Mouse (Mus musculus) E14TG2a.4 (cell line): Measurements from ENCODE around the gene Dtd1.

ENCODE experiments used
- H3K27me3 ChIP-seq: 2 replicates; pipeline ENCODE4 v1.6.1; 2014; ENCODE audit warnings: low read length, control low read depth; ENCODE audit not compliant: insufficient read depth
- H3K36me3 ChIP-seq: 2 replicates; pipeline ENCODE4 v1.6.1; 2014; ENCODE audit warnings: low read length, control low read depth; ENCODE audit not compliant: insufficient read depth
- H3K4me1 ChIP-seq: replicated peaks from 2 replicates; pipeline ENCODE4 v1.6.1; 2014; ENCODE audit warnings: low read depth, low read length, control low read depth
- H3K4me3 ChIP-seq: replicated peaks from 2 replicates; pipeline ENCODE4 v1.5.1; 2014; ENCODE audit warnings: mild to moderate bottlenecking, low read length
- H3K9me3 ChIP-seq: 2 replicates; pipeline ENCODE4 v1.6.1; 2014; ENCODE audit warnings: low read length, control low read depth
- CTCF ChIP-seq: conservative IDR thresholded peaks from 2 replicates; pipeline ENCODE4 v1.5.1; 2014; ENCODE audit warnings: low read length
- NANOG ChIP-seq: IDR thresholded peaks from 2 replicates; pipeline ENCODE4 v1.6.1; 2014; ENCODE audit warnings: borderline replicate concordance, low read length, mixed read lengths
- POU5F1 ChIP-seq: IDR thresholded peaks from 2 replicates; pipeline ENCODE4 v1.6.1; 2014; ENCODE audit warnings: low read length, borderline replicate concordance

Dtd1 gene

GRCm38 (mm10) chr2:144652841-144653240, 53.1 kb downstream of the Dtd1 start:
- Histone ChIP-seq H3K27me3 (no peaks in the 10 kb centered on the region), H3K4me1 (no peaks in the 10 kb centered on the region)
- TF ChIP-seq POU5F1, result no peak
- no peak for TF ChIP-seq CTCF
- no peak for TF ChIP-seq NANOG

GRCm38 (mm10) chr2:144655307-144655706, 55.6 kb downstream of the Dtd1 start:
- Histone ChIP-seq H3K9me3 (no peaks in the 10 kb centered on the region), H3K36me3 (peaks cover 8% of the 10 kb centered on the region; the same call in 1 of the 2 replicates), H3K4me1 (no peaks in the 10 kb centered on the region), H3K4me3 (no peak overlapping the region), H3K27me3 (no peaks in the 10 kb centered on the region)
- TF ChIP-seq NANOG (no peak), CTCF (no peak), POU5F1 (no peak)

More at GRCm38 (mm10) chr2:144652841-144653240, 53.1 kb downstream of the Dtd1 start:
- H3K4me3 ChIP-seq, result no peak overlapping the region
- H3K9me3 ChIP-seq, result no peaks in the 10 kb centered on the region
- H3K36me3 ChIP-seq, result peaks cover 11% of the 10 kb centered on the region; the same call in 1 of the 2 replicates

GRCm38 (mm10) chr2:144668507-144668906, 68.8 kb downstream of the Dtd1 start:
- peaks cover 10% of the 10 kb centered on the region for H3K9me3 ChIP-seq
- no peaks in the 10 kb centered on the region for H3K27me3 ChIP-seq
- H3K4me1 ChIP-seq, result no peaks in the 10 kb centered on the region
- no peak overlapping the region for H3K4me3 ChIP-seq
- H3K36me3 ChIP-seq, result peaks cover 13% of the 10 kb centered on the region; the same call in 1 of the 2 replicates
- TF ChIP-seq POU5F1 (no peak), NANOG (no peak), CTCF (no peak)

- no peak overlapping the region for H3K4me3 ChIP-seq
- TF ChIP-seq POU5F1 (no peak), NANOG (no peak), CTCF (no peak)
- peaks cover 13% of the 10 kb centered on the region; the same call in 1 of the 2 replicates for H3K36me3 ChIP-seq
- H3K4me1 ChIP-seq, result no peaks in the 10 kb centered on the region
- H3K9me3 ChIP-seq, result peaks cover 10% of the 10 kb centered on the region
- no peaks in the 10 kb centered on the region for H3K27me3 ChIP-seq
Measured at GRCm38 (mm10) chr2:144670289-144670930, 70.7 kb downstream of the Dtd1 start.

DNA sequence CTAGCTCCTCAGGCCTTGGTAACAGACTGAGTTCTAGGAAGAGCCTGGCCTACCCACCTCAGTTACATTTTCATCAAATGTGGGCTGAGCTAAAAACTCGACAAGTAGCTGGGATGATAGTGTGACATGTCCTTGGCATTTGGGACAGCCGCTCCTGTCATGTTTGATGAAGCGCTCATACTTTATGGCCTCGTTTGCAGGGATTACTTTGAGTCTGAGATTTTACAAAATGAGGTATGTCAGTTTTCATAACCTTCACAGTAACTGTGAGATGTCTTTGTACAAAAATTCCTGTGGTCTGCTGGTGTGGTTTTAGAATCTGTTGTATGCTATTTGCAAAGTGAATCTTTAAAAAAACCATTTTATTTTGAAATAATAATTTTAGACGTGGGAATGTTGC, 72.7 kb downstream of the Dtd1 start:
- Histone ChIP-seq H3K4me1 (peaks cover 13% of the 10 kb centered on the region), H3K36me3 (peaks cover 11% of the 10 kb centered on the region; the same call in 1 of the 2 replicates), H3K9me3 (peaks cover under 1% of the 10 kb centered on the region), H3K4me3 (no peak overlapping the region), H3K27me3 (no peaks in the 10 kb centered on the region)
- TF ChIP-seq CTCF (no peak), POU5F1 (no peak), NANOG (no peak)

DNA sequence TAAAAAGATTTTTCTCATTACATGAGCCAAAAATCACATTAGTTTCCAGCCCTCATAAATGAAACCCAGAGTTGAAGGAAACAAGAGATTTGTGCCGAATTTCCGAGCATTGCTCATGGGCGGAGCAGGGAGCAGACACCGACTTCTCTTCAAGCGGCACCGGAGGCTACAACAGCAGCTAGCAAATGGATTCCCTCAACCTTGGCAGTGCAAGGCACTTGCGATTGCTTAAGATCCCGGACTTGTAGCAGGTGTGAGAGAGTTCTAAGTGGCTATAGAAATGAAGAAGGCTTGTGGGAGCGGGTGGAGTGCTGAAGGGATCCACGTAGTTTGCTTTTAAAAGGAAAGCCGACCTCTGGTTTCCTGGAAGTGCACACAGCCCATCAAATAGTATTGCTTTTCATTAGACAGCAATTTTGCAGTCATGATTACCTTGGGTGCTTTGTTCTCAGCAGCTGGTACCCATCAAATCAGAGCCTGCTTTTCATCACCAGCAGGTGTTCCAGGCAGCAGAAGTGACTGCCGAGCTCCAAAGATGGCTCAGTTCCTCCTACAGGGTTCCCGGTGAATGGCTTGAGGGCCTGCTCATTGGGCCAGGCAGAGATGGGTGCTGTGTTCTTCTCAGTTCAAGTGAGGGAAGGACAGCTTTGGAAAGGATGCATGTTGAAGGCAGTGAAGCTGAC, 77.0 kb downstream of the Dtd1 start:
- H3K36me3 ChIP-seq, result peaks cover 6% of the 10 kb centered on the region; the same call in 1 of the 2 replicates
- H3K4me3 ChIP-seq, result no peak overlapping the region
- H3K9me3 ChIP-seq, result no peaks in the 10 kb centered on the region
- TF ChIP-seq CTCF (no peak), NANOG (no peak)
- H3K4me1 ChIP-seq, result peaks cover 21% of the 10 kb centered on the region
- no peaks in the 10 kb centered on the region for H3K27me3 ChIP-seq

DNA sequence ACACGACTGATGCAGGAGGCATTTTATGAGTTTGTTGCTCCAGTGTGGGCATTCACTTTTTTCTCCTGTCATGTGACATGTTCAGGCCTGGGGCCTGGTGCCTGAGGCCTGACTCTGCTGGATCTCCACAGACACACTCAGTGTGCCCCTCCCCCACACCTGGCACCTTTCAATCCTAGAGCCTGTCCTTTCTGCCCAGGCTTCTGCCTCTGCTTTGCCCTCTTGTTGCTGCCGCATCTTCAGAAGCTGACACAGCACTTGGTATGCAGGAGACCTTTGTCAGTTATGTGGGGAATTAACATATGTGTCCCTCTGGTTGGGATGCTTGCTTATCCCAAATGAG, 77.5 kb downstream of the Dtd1 start:
- Histone ChIP-seq H3K4me1 (peaks cover 21% of the 10 kb centered on the region), H3K36me3 (peaks cover 4% of the 10 kb centered on the region; the same call in 1 of the 2 replicates), H3K27me3 (no peaks in the 10 kb centered on the region), H3K9me3 (no peaks in the 10 kb centered on the region), H3K4me3 (no peak overlapping the region)
- TF ChIP-seq POU5F1, result no peak
- no peak for TF ChIP-seq CTCF
- TF ChIP-seq NANOG, result no peak

DNA sequence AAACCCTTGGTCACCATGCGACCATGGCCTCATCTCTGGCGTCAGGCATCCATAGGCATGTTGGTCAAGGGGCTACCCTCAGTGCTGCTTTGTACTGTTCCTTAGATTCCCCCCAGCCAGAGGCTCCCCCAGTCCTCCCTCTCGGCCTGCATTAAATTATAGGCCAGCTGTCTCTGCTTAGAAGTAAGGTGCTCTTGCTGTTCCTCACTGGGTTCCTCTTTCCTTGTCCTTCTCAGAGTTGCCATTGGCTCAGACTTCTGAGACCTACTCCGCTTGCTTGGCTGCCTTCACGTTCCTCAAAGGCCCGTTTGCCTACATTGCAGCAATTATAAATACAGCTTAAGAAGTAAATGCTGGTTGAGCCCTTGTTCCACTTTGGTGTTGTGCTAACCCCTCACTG, 79.1 kb downstream of the Dtd1 start:
- Histone ChIP-seq H3K36me3 (peaks cover 4% of the 10 kb centered on the region; the same call in 1 of the 2 replicates), H3K4me3 (no peak overlapping the region), H3K9me3 (no peaks in the 10 kb centered on the region), H3K27me3 (no peaks in the 10 kb centered on the region), H3K4me1 (peaks cover 21% of the 10 kb centered on the region)
- TF ChIP-seq CTCF (no peak), NANOG (no peak)
